Mouse (Mus musculus): ENCODE data around the gene Cdk17. TPM values are rescaled to one million over a fixed set of nuclear protein-coding genes. Genes with fewer than 3 reads are reported as not detected.

The Cdk17 gene
- polyA plus RNA-seq (2016; fragmentation: Nextera tagmentation; extraction: Ambion mirVana) = 22.3 and 23.0 TPM in 2 replicates

DNA sequence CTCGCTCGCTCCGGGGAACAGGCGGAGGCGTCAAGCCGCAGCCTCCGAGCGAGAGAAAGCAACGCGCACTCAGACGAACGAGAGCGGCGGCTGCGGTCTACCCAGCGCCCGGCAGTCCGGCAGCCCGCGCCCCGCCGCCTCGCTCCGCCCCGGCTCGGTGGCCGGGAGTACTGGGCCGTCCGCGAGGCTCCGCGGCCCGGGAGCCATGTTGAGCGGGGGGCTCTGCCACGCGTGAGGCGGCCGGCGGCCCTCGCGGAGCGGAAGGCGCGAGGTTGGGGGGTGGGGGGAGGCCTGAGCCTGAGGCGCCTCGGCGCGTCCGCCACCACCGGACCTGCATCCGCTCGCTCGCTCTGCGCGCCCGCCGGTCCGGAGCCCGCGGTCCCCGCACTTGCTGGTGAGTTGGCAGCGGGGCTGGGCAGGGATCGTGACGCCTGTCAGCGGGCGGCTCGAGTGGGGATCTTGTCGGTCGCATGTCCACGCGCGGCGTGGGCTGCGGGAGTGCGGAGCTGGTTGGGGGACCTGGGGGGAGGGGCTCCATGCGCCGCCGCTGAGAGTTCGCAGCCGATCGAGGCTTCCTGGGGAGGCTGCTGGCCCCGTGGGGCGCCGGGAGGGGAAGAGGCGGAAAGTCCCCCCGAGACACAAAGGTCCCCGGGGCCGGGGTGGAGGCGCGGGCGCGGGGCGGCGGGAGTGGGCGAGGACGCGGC is at the start of gene Cdk17:
Gene Cdk17, plus strand, starts transcription at position 69 of the 704 bp plus-strand sequence.
- Histone ChIP-seq H3K27ac (peak within 1 kb of the TSS; percentile 99), H3K4me2 (peak within 1 kb of the TSS; percentile 79), H3K27me3 (replicated peaks) (no peaks in the 10 kb centered on the region), H3K9me3 (replicated peaks) (no peaks in the 10 kb centered on the region), H3K4me1 (peaks cover 50% of the 10 kb centered on the region), H3K9ac (peak within 1 kb of the TSS; percentile 99), H3K4me3 (peak within 1 kb of the TSS; percentile 99), H3K36me3 (no peaks in the 10 kb centered on the region)
- WGBS (ENCODE audit: insufficient replicate concordance) = under 1% methylated on average over 87 of the region's 97 CpGs
- ATAC-seq = peak; percentile 75

GRCm38 (mm10) chr10:93111412-93111811 is 49.3 kb upstream of the Cdk17 start:
- no peak overlapping the region for H3K4me3 ChIP-seq

GRCm38 (mm10) chr10:93112021-93112420 is 48.7 kb upstream of the Cdk17 start:
- H3K9ac ChIP-seq = no peak overlapping the region

More at GRCm38 (mm10) chr10:93111412-93111811, 49.3 kb upstream of the Cdk17 start:
- no peak overlapping the region for H3K9ac ChIP-seq
- no peaks in the 10 kb centered on the region for H3K9me3 ChIP-seq (replicated peaks)
- no peaks in the 10 kb centered on the region for H3K36me3 ChIP-seq
- H3K27ac ChIP-seq = no peak overlapping the region
- H3K4me1 ChIP-seq = peaks cover 11% of the 10 kb centered on the region
- no peaks in the 10 kb centered on the region for H3K27me3 ChIP-seq (replicated peaks)
- H3K4me2 ChIP-seq = no peak overlapping the region
- WGBS (ENCODE audit: insufficient replicate concordance) = 59% methylated on average over 8 of the region's 8 CpGs
- ATAC-seq = no peak

GRCm38 (mm10) chr10:93113968-93114367 is 46.7 kb upstream of the Cdk17 start:
- no peak overlapping the region for H3K4me3 ChIP-seq
- no peak overlapping the region for H3K4me2 ChIP-seq
- 82% methylated on average over 8 of the region's 8 CpGs for WGBS (ENCODE audit: insufficient replicate concordance)
- no peaks in the 10 kb centered on the region for H3K27me3 ChIP-seq (replicated peaks)
- H3K27ac ChIP-seq = no peak overlapping the region
- no peak for ATAC-seq
- H3K9ac ChIP-seq = no peak overlapping the region
- H3K9me3 ChIP-seq (replicated peaks) = no peaks in the 10 kb centered on the region
- no peaks in the 10 kb centered on the region for H3K36me3 ChIP-seq
- H3K4me1 ChIP-seq = peaks cover 11% of the 10 kb centered on the region

More at GRCm38 (mm10) chr10:93112021-93112420, 48.7 kb upstream of the Cdk17 start:
- no peak overlapping the region for H3K4me3 ChIP-seq
- H3K27me3 ChIP-seq (replicated peaks) = no peaks in the 10 kb centered on the region
- no peak overlapping the region for H3K4me2 ChIP-seq
- no peak overlapping the region for H3K27ac ChIP-seq
- H3K4me1 ChIP-seq = peaks cover 11% of the 10 kb centered on the region
- H3K9me3 ChIP-seq (replicated peaks) = no peaks in the 10 kb centered on the region
- no peak for ATAC-seq
- H3K36me3 ChIP-seq = no peaks in the 10 kb centered on the region
- WGBS (ENCODE audit: insufficient replicate concordance) = 83% methylated on average over 6 of the region's 6 CpGs

DNA sequence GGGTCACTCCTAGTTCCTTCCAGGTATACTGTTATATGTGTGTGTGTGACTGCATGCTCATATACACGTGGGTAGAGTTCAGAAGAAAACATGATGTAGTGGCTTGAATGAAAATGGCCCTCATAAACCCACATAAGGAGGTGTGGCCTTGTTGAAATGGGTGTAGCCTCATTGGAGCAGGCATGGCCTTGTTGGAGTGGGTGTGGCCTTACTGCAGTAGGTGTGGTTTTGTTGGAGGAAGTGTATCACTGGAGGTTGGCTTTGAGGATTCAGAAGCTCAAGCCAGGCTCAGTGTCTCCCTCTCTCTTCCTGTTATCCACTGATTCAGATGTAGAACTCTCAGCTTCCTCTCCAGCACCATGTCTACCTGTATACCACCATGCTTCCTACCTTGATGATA is 45.9 kb upstream of the Cdk17 start:
- no peaks in the 10 kb centered on the region for H3K36me3 ChIP-seq
- WGBS (ENCODE audit: insufficient replicate concordance) = 72% methylated on average over 1 of the region's 1 CpGs
- ATAC-seq = peak; percentile 71; the same call in 1 of the 2 replicates

DNA sequence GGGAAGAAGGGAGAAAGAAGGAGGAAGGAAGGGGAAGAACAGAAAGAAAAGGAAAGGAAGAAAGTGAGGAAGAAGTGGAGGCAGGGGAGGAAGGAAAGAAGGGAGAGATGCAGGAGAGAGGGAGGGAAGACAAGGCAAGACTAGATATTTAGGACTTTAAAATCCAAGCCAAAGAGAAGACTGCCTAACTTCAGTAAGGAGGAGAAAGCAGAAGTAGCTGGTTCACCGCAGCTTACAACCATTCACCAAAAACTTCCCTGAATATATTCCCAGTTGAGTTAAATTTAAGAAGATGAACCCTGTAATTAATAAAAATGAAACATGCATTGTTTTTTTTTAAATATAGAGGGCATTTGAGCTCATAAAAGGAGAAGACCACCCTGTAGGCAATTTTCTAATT is 44.9 kb upstream of the Cdk17 start:
- no peak for ATAC-seq
- H3K9ac ChIP-seq = no peak overlapping the region
- H3K4me2 ChIP-seq = no peak overlapping the region
- no peaks in the 10 kb centered on the region for H3K36me3 ChIP-seq
- no peak overlapping the region for H3K4me3 ChIP-seq
- H3K27me3 ChIP-seq (replicated peaks) = no peaks in the 10 kb centered on the region
- no peak overlapping the region for H3K27ac ChIP-seq
- H3K9me3 ChIP-seq (replicated peaks) = no peaks in the 10 kb centered on the region
- H3K4me1 ChIP-seq = peaks cover 16% of the 10 kb centered on the region
- 44% methylated on average over 1 of the region's 1 CpGs for WGBS (ENCODE audit: insufficient replicate concordance)

More for the DNA sequence above, 45.9 kb upstream of the Cdk17 start:
- no peak overlapping the region for H3K4me2 ChIP-seq
- H3K4me1 ChIP-seq = peaks cover 11% of the 10 kb centered on the region
- no peaks in the 10 kb centered on the region for H3K9me3 ChIP-seq (replicated peaks)
- no peak overlapping the region for H3K27ac ChIP-seq
- no peak overlapping the region for H3K4me3 ChIP-seq
- no peak overlapping the region for H3K9ac ChIP-seq
- H3K27me3 ChIP-seq (replicated peaks) = no peaks in the 10 kb centered on the region

DNA sequence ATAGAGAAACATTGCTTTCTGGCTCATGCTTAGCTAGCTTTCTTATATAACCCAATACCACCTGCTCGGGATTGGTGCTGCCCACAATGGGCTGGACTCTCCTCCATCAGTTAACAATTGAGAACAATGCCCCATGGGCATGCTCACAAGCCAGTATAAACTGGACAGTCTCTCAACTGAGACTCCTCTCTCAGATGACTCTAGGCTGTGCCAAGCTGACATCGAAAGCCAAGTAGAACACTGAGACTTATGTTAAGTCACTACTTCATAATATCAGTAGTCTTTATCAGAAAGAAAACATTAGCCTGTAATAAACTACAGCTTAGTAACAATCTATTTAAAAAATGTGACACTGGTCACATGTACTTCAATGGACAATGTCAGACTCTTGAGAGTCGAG is 44.0 kb upstream of the Cdk17 start:
- H3K36me3 ChIP-seq = no peaks in the 10 kb centered on the region
- no peaks in the 10 kb centered on the region for H3K9me3 ChIP-seq (replicated peaks)
- no peak overlapping the region for H3K4me2 ChIP-seq
- H3K27ac ChIP-seq = no peak overlapping the region
- no peak overlapping the region for H3K4me3 ChIP-seq
- 70% methylated on average over 3 of the region's 3 CpGs for WGBS (ENCODE audit: insufficient replicate concordance)
- H3K4me1 ChIP-seq = peaks cover 25% of the 10 kb centered on the region
- no peak overlapping the region for H3K9ac ChIP-seq
- H3K27me3 ChIP-seq (replicated peaks) = no peaks in the 10 kb centered on the region
- no peak for ATAC-seq

DNA sequence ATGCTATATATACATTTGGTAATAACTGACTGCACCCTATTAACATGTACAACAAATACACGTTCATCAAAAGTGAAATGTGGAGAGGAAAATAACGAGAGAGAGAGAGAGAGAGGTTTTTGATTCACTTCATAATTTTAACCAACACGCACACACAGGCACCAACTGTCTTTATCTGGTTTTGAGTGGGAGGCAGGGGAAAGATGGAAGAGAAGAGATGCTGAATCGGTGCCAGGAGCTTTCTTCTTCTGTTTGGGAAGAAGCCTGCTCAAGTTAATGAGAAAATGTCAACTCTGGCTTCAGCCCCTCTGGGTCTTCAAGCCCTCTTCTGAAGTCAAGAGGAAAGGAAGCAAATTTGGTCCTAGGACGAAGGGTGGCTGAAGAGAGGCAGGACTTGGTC is 40.9 kb upstream of the Cdk17 start:
- Histone ChIP-seq H3K27me3 (replicated peaks) (no peaks in the 10 kb centered on the region), H3K27ac (no peak overlapping the region), H3K36me3 (no peaks in the 10 kb centered on the region), H3K4me2 (no peak overlapping the region), H3K4me3 (no peak overlapping the region), H3K4me1 (peaks cover 43% of the 10 kb centered on the region), H3K9ac (no peak overlapping the region), H3K9me3 (replicated peaks) (no peaks in the 10 kb centered on the region)
- no peak for ATAC-seq
- WGBS (ENCODE audit: insufficient replicate concordance) = 74% methylated on average over 5 of the region's 5 CpGs

DNA sequence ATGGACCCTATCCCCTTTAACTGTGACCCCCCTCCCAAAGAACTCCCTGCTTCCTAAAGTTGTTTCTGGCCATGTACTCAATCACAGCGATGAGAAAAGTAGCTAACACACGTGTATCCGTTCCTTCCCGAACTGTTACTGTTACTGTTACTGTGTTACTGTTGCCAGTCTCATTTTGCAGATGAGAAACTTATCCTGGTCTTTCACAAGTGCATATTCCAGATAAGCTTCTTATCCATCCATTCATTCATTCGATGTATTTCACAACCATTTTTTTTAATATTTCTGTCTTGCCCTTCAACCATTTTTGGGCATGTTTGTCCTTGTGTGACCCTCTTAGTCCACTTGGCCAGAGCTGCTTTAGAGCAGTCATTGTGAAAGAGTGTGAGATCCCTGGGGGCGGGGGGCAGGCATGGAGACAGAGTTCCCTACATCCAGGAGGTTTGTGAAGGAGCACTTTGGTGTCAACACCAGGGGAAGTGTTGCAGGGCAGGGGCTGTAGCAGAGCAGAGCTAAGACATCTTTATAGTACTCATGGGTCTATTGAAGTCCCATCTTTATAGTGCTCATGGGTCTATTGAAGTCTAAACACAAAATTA is 39.3 kb upstream of the Cdk17 start:
- Histone ChIP-seq H3K27ac (no peak overlapping the region; the same call in 1 of the 2 replicates), H3K4me1 (peaks cover 56% of the 10 kb centered on the region), H3K4me2 (no peak overlapping the region), H3K4me3 (no peak overlapping the region), H3K36me3 (no peaks in the 10 kb centered on the region), H3K27me3 (replicated peaks) (no peaks in the 10 kb centered on the region), H3K9ac (no peak overlapping the region), H3K9me3 (replicated peaks) (no peaks in the 10 kb centered on the region)
- WGBS (ENCODE audit: insufficient replicate concordance) = 68% methylated on average over 6 of the region's 6 CpGs
- 0 out of 2 replicates have a peak, but pooled peaks have one; percentile 31 for ATAC-seq

DNA sequence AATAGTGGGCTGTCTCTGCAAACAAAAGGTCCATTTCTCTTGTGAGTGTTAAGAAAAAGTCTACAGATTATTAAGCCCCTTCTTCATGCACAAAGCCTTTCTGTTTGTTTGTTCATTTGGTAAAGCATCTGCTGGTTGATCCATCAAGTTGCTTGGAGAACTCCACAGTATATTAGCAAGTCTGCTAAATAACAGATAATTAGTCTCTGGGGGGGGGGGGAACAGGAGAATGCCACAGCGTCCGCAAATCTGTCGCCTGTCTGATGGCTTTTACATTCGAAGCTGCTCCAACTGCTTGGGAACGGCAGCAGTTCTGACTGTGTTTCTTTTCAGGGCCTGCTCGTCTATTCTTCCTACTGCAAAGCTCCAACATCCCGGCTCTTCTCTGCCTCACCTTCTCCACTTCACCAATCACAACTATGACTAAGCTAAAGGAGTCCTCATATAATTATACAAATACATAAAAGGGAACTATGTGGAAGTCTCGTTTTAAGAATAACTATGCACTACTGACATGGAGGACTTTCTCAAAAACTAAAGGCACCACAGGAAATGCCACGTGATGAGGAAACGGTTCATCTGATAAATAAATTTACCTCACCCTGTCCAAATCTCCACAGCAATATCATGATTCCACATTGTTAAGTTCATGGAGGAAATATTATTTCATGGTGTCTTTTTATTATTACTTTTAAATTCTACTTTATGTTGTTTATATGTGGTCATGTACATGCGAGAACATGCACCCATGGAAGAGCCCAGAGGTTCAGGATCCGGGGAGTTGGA is 38.1 kb upstream of the Cdk17 start:
- Histone ChIP-seq H3K4me1 (peaks cover 57% of the 10 kb centered on the region), H3K9me3 (replicated peaks) (no peaks in the 10 kb centered on the region), H3K4me3 (no peak overlapping the region), H3K9ac (no peak overlapping the region), H3K27ac (peak overlapping the region; percentile 75; the same call in 1 of the 2 replicates), H3K36me3 (no peaks in the 10 kb centered on the region), H3K27me3 (replicated peaks) (no peaks in the 10 kb centered on the region), H3K4me2 (no peak overlapping the region)
- WGBS (ENCODE audit: insufficient replicate concordance) = 40% methylated on average over 12 of the region's 12 CpGs
- no peak for ATAC-seq

DNA sequence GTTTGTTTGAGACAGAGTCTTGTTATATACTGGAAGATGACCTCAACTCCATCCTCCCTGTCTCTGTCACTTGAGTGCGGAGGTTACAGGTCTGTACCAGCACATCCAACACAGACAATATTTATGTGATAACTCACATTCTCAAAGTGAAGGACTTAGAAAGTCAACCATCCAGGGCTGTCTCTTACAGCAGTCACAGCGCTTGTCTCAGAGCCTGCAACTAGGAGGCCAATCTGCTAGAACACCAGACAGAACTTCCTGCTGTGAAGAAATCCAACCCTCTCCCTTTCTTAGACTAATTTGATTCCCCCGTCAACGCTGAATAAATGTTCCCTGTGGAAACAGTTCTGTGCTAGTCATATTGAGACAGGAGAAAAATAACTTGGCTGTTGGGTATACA is 37.4 kb upstream of the Cdk17 start:
- WGBS (ENCODE audit: insufficient replicate concordance) = 26% methylated on average over 4 of the region's 4 CpGs
- Histone ChIP-seq H3K4me2 (peak overlapping the region; percentile 69), H3K4me3 (no peak overlapping the region)

More for the DNA sequence above, 37.4 kb upstream of the Cdk17 start:
- Histone ChIP-seq H3K4me1 (peaks cover 57% of the 10 kb centered on the region), H3K9ac (no peak overlapping the region), H3K36me3 (no peaks in the 10 kb centered on the region), H3K27me3 (replicated peaks) (no peaks in the 10 kb centered on the region), H3K9me3 (replicated peaks) (no peaks in the 10 kb centered on the region), H3K27ac (peak overlapping the region; percentile 75)
- ATAC-seq = no peak

All from liver, embryonic 12.5 days (tissue).